Mouse (Mus musculus) bone marrow, adult 2 months (tissue): ENCODE data around the gene Nt5c.

Source experiments
- CTCF ChIP-seq: fragments of 200-500 bp; IDR thresholded peaks from 2 replicates; pipeline ENCODE4 v1.5.1; 2011; ENCODE audit warnings: low read length, control low read depth; ENCODE audit not compliant: control insufficient read depth, insufficient read depth
- POLR2A ChIP-seq: fragments of 200-500 bp; IDR thresholded peaks from 2 replicates; pipeline ENCODE4 v1.6.1; 2011; ENCODE audit warnings: low read depth, mild to moderate bottlenecking, control low read depth, low read length, borderline replicate concordance; ENCODE audit not compliant: control insufficient read depth

DNA sequence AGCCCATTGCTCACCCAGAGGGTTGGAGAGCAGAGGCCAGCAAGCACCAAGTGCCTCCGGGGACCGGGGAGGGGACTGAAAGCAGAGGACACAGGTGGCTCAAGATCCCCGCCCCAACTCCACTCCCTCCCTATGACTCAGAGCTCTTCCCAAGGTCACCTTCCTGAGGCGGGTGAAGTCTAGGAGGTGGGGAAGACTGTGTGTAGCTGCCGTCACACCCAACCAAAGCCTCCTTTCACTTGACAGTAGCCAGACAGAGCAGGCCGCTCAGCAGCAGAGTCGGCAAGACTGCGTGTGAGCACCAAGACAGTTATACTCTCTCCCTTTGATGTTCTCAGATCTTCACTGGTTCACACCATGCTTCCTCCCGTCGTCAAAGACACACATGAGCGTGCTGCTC, 28.3 kb downstream of the Nt5c start:
- TF ChIP-seq CTCF, result no peak
- no peak for TF ChIP-seq POLR2A
